Mouse (Mus musculus): ENCODE measurements around the gene Acd. TPM values are rescaled to one million over a fixed set of nuclear protein-coding genes. Genes with fewer than 3 reads are reported as not detected.

Acd gene
- polyA plus RNA-seq, 1 experiment from 2014 or later = 71.5 TPM

GRCm38 (mm10) chr8:105689256-105689982 is 11.5 kb downstream of the Acd start:
- no peak for DNase-seq (ENCODE audit: low spot score)
- Histone ChIP-seq H3K9me3 (ENCODE audit: control insufficient read depth, low read length) (no peaks in the 10 kb centered on the region), H3K9ac (ENCODE audit: low read length) (no peak overlapping the region), H3K4me1 (ENCODE audit: control insufficient read depth, insufficient read depth, low read length) (peaks cover 4% of the 10 kb centered on the region; the same call in 1 of the 2 replicates), H3K4me3 (ENCODE audit: low read depth, low read length) (no peak overlapping the region), H3K27me3 (ENCODE audit: control insufficient read depth, insufficient read depth, low read length) (no peaks in the 10 kb centered on the region), H3K27ac (replicated peaks; ENCODE audit: low read depth, low read length) (no peak overlapping the region), H3K4me2 (ENCODE audit: low read depth, severe bottlenecking) (no peak overlapping the region), H3K36me3 (ENCODE audit: control insufficient read depth, insufficient read depth, low read length) (no peaks in the 10 kb centered on the region)
- WGBS = 60% methylated on average over 35 of the region's 35 CpGs
- no peak for ATAC-seq (ENCODE audit: insufficient number of reproducible peaks, low FRiP score, low TSS enrichment, low read depth)

- peaks cover 4% of the 10 kb centered on the region; the same call in 1 of the 2 replicates for H3K36me3 ChIP-seq (ENCODE audit: control insufficient read depth, insufficient read depth, low read length)
- no peaks in the 10 kb centered on the region for H3K9me3 ChIP-seq (ENCODE audit: control insufficient read depth, low read length)
- 72% methylated on average over 14 of the region's 14 CpGs for WGBS
- DNase-seq (ENCODE audit: low spot score) (no peak), ATAC-seq (ENCODE audit: insufficient number of reproducible peaks, low FRiP score, low TSS enrichment, low read depth) (no peak)
- H3K4me1 ChIP-seq (ENCODE audit: control insufficient read depth, insufficient read depth, low read length) = peaks cover 4% of the 10 kb centered on the region; the same call in 1 of the 2 replicates
- no peak overlapping the region for H3K4me3 ChIP-seq (ENCODE audit: low read depth, low read length)
- H3K27me3 ChIP-seq (ENCODE audit: control insufficient read depth, insufficient read depth, low read length) = no peaks in the 10 kb centered on the region
- H3K4me2 ChIP-seq (ENCODE audit: low read depth, severe bottlenecking) = no peak overlapping the region
- H3K27ac ChIP-seq (replicated peaks; ENCODE audit: low read depth, low read length) = no peak overlapping the region
- H3K9ac ChIP-seq (ENCODE audit: low read length) = no peak overlapping the region
Observed at GRCm38 (mm10) chr8:105688242-105688752, 12.6 kb downstream of the Acd start.

- Histone ChIP-seq H3K4me3 (ENCODE audit: low read depth, low read length) (no peak overlapping the region), H3K4me1 (ENCODE audit: control insufficient read depth, insufficient read depth, low read length) (peaks cover 4% of the 10 kb centered on the region; the same call in 1 of the 2 replicates), H3K36me3 (ENCODE audit: control insufficient read depth, insufficient read depth, low read length) (peaks cover 4% of the 10 kb centered on the region; the same call in 1 of the 2 replicates), H3K9ac (ENCODE audit: low read length) (no peak overlapping the region), H3K27ac (replicated peaks; ENCODE audit: low read depth, low read length) (no peak overlapping the region), H3K4me2 (ENCODE audit: low read depth, severe bottlenecking) (no peak overlapping the region), H3K27me3 (ENCODE audit: control insufficient read depth, insufficient read depth, low read length) (no peaks in the 10 kb centered on the region), H3K9me3 (ENCODE audit: control insufficient read depth, low read length) (no peaks in the 10 kb centered on the region)
- WGBS = 69% methylated on average over 8 of the region's 8 CpGs
- no peak for ATAC-seq (ENCODE audit: insufficient number of reproducible peaks, low FRiP score, low TSS enrichment, low read depth)
- no peak for DNase-seq (ENCODE audit: low spot score)
Observed at GRCm38 (mm10) chr8:105687512-105687911, 13.4 kb downstream of the Acd start.

- Histone ChIP-seq H3K36me3 (ENCODE audit: control insufficient read depth, insufficient read depth, low read length) (peaks cover 7% of the 10 kb centered on the region; the same call in 1 of the 2 replicates), H3K4me2 (ENCODE audit: low read depth, severe bottlenecking) (no peak overlapping the region), H3K4me3 (ENCODE audit: low read depth, low read length) (no peak overlapping the region), H3K27me3 (ENCODE audit: control insufficient read depth, insufficient read depth, low read length) (no peaks in the 10 kb centered on the region), H3K9me3 (ENCODE audit: control insufficient read depth, low read length) (no peaks in the 10 kb centered on the region), H3K9ac (ENCODE audit: low read length) (no peak overlapping the region), H3K4me1 (ENCODE audit: control insufficient read depth, insufficient read depth, low read length) (peaks cover 4% of the 10 kb centered on the region; the same call in 1 of the 2 replicates), H3K27ac (replicated peaks; ENCODE audit: low read depth, low read length) (no peak overlapping the region)
- DNase-seq (ENCODE audit: low spot score) (peak; percentile 22), ATAC-seq (ENCODE audit: insufficient number of reproducible peaks, low FRiP score, low TSS enrichment, low read depth) (no peak)
- WGBS = 67% methylated on average over 6 of the region's 6 CpGs
Observed at GRCm38 (mm10) chr8:105686551-105686950, 14.4 kb downstream of the Acd start.

- 11% methylated on average over 26 of the region's 26 CpGs for WGBS
- DNase-seq (ENCODE audit: low spot score) (peak; percentile 74), ATAC-seq (ENCODE audit: insufficient number of reproducible peaks, low FRiP score, low TSS enrichment, low read depth) (0 out of 2 replicates have a peak, but pooled peaks have one; percentile 55)
- H3K9me3 ChIP-seq (ENCODE audit: control insufficient read depth, low read length) = no peaks in the 10 kb centered on the region
- H3K27me3 ChIP-seq (ENCODE audit: control insufficient read depth, insufficient read depth, low read length) = no peaks in the 10 kb centered on the region
- peaks cover 4% of the 10 kb centered on the region; the same call in 1 of the 2 replicates for H3K4me1 ChIP-seq (ENCODE audit: control insufficient read depth, insufficient read depth, low read length)
- H3K36me3 ChIP-seq (ENCODE audit: control insufficient read depth, insufficient read depth, low read length) = peaks cover 10% of the 10 kb centered on the region
- H3K27ac ChIP-seq (replicated peaks; ENCODE audit: low read depth, low read length) = no peak within 1 kb of the TSS
- peak within 1 kb of the TSS; percentile 11; the same call in 1 of the 2 replicates for H3K4me2 ChIP-seq (ENCODE audit: low read depth, severe bottlenecking)
- no peak within 1 kb of the TSS for H3K4me3 ChIP-seq (ENCODE audit: low read depth, low read length)
- no peak within 1 kb of the TSS for H3K9ac ChIP-seq (ENCODE audit: low read length)
Observed at GRCm38 (mm10) chr8:105685796-105686308, 15.1 kb downstream of the Acd start, which contains the start of gene Carmil2. Carmil2 (plus strand) TSS chr8:105686274.

GRCm38 (mm10) chr8:105685325-105685724 is 15.6 kb downstream of the Acd start:
- H3K4me2 ChIP-seq (ENCODE audit: low read depth, severe bottlenecking) = no peak overlapping the region
- no peaks in the 10 kb centered on the region for H3K9me3 ChIP-seq (ENCODE audit: control insufficient read depth, low read length)
- H3K27me3 ChIP-seq (ENCODE audit: control insufficient read depth, insufficient read depth, low read length) = no peaks in the 10 kb centered on the region
- no peak overlapping the region for H3K9ac ChIP-seq (ENCODE audit: low read length)
- H3K4me3 ChIP-seq (ENCODE audit: low read depth, low read length) = no peak overlapping the region
- H3K4me1 ChIP-seq (ENCODE audit: control insufficient read depth, insufficient read depth, low read length) = peaks cover 4% of the 10 kb centered on the region; the same call in 1 of the 2 replicates
- WGBS = 73% methylated on average over 7 of the region's 7 CpGs
- no peak overlapping the region for H3K27ac ChIP-seq (replicated peaks; ENCODE audit: low read depth, low read length)
- peak; percentile 18 for DNase-seq (ENCODE audit: low spot score)
- ATAC-seq (ENCODE audit: insufficient number of reproducible peaks, low FRiP score, low TSS enrichment, low read depth) = no peak
- H3K36me3 ChIP-seq (ENCODE audit: control insufficient read depth, insufficient read depth, low read length) = peaks cover 15% of the 10 kb centered on the region

- Histone ChIP-seq H3K36me3 (ENCODE audit: control insufficient read depth, insufficient read depth, low read length) (peaks cover 45% of the 10 kb centered on the region), H3K27ac (replicated peaks; ENCODE audit: low read depth, low read length) (no peak overlapping the region), H3K9me3 (ENCODE audit: control insufficient read depth, low read length) (no peaks in the 10 kb centered on the region), H3K27me3 (ENCODE audit: control insufficient read depth, insufficient read depth, low read length) (no peaks in the 10 kb centered on the region), H3K4me3 (ENCODE audit: low read depth, low read length) (no peak overlapping the region), H3K4me2 (ENCODE audit: low read depth, severe bottlenecking) (no peak overlapping the region), H3K4me1 (ENCODE audit: control insufficient read depth, insufficient read depth, low read length) (no peaks in the 10 kb centered on the region), H3K9ac (ENCODE audit: low read length) (no peak overlapping the region)
- ATAC-seq (ENCODE audit: insufficient number of reproducible peaks, low FRiP score, low TSS enrichment, low read depth) (no peak), DNase-seq (ENCODE audit: low spot score) (no peak)
- WGBS = 91% methylated on average over 1 of the region's 1 CpGs
Observed at GRCm38 (mm10) chr8:105677891-105678290, 23.0 kb downstream of the Acd start.

- H3K27ac ChIP-seq (replicated peaks; ENCODE audit: low read depth, low read length) = no peak overlapping the region
- no peak for ATAC-seq (ENCODE audit: insufficient number of reproducible peaks, low FRiP score, low TSS enrichment, low read depth)
- no peaks in the 10 kb centered on the region for H3K9me3 ChIP-seq (ENCODE audit: control insufficient read depth, low read length)
- H3K4me2 ChIP-seq (ENCODE audit: low read depth, severe bottlenecking) = no peak overlapping the region
- H3K4me3 ChIP-seq (ENCODE audit: low read depth, low read length) = no peak overlapping the region
- peaks cover 15% of the 10 kb centered on the region for H3K36me3 ChIP-seq (ENCODE audit: control insufficient read depth, insufficient read depth, low read length)
- H3K9ac ChIP-seq (ENCODE audit: low read length) = no peak overlapping the region
- no peaks in the 10 kb centered on the region for H3K4me1 ChIP-seq (ENCODE audit: control insufficient read depth, insufficient read depth, low read length)
- 84% methylated on average over 3 of the region's 3 CpGs for WGBS
- no peaks in the 10 kb centered on the region for H3K27me3 ChIP-seq (ENCODE audit: control insufficient read depth, insufficient read depth, low read length)
- no peak for DNase-seq (ENCODE audit: low spot score)
Observed at GRCm38 (mm10) chr8:105661167-105661566, 39.7 kb downstream of the Acd start.
